Mouse (Mus musculus): Measurements from ENCODE around the gene Fam160a1. TPM values are rescaled to one million over a fixed set of nuclear protein-coding genes. Genes with fewer than 3 reads are reported as not detected.

Fam160a1 gene
- polyA plus RNA-seq, 1 experiment, result 0.90 TPM

DNA sequence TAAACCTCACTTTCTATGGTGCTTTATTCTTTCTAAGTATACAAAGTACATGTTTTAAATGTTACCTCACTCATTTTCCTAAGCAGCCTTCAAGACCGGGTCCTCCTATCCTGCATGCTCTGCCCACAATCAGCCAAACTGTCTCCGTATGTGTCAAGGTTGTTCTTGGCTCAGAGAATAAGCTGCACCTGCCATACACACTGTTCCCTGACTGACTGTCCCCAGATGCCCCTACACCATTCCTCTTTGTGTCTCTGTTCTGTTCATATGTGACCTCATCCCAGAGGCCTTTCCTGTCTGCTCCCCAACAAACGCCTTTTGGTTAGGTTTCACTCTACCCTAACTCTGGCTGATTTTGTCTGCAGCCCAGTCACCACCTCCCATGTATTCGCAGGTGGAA is 10.2 kb upstream of the Fam160a1 start:
- Histone ChIP-seq H3K27me3 (ENCODE audit: control insufficient read depth, insufficient read depth, low read length) (no peaks in the 10 kb centered on the region), H3K4me1 (ENCODE audit: control insufficient read depth, insufficient read depth, low read length) (no peaks in the 10 kb centered on the region), H3K27ac (ENCODE audit: control insufficient read depth, insufficient read depth, low read depth, low read length) (no peak overlapping the region), H3K36me3 (ENCODE audit: control insufficient read depth, insufficient read depth, low read length) (no peaks in the 10 kb centered on the region), H3K4me3 (ENCODE audit: control insufficient read depth, low read depth, low read length) (no peak overlapping the region)
- no peak for TF ChIP-seq POLR2A (IDR thresholded peaks at IDR 0.05; ENCODE audit: control insufficient read depth, low read depth, low read length)
- TF ChIP-seq CTCF (IDR thresholded peaks at IDR 0.05; ENCODE audit: control insufficient read depth, insufficient read depth, insufficient replicate concordance, low read depth, low read length), result no peak

- TF ChIP-seq CTCF (IDR thresholded peaks at IDR 0.05; ENCODE audit: control insufficient read depth, insufficient read depth, insufficient replicate concordance, low read depth, low read length), result no peak
- no peak for TF ChIP-seq POLR2A (IDR thresholded peaks at IDR 0.05; ENCODE audit: control insufficient read depth, low read depth, low read length)
- H3K4me3 ChIP-seq (ENCODE audit: control insufficient read depth, low read depth, low read length), result no peak overlapping the region
- H3K27ac ChIP-seq (ENCODE audit: control insufficient read depth, insufficient read depth, low read depth, low read length), result no peak overlapping the region
- no peaks in the 10 kb centered on the region for H3K4me1 ChIP-seq (ENCODE audit: control insufficient read depth, insufficient read depth, low read length)
- H3K27me3 ChIP-seq (ENCODE audit: control insufficient read depth, insufficient read depth, low read length), result no peaks in the 10 kb centered on the region
- no peaks in the 10 kb centered on the region for H3K36me3 ChIP-seq (ENCODE audit: control insufficient read depth, insufficient read depth, low read length)
These were observed 3.9 kb upstream of the Fam160a1 start for GRCm38 (mm10) chr3:85820839-85821548.

DNA sequence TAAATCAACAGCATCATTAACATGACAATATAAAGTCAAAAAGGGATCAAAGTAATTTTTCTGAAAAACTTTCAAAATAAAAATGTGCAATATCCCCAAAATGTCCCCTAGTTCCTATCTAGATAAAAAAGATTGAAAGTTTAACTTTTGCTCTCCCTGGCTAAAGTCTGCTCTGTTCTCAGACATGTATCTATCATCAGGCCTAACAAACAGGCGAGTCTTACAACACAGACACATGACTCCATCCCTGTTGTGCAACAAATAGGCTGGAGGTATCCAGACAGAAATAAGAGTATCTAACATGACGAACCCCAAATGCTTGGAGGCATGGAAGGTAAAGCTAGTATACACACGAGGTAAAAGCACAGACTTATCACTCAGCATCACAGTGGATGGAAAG is 2.2 kb upstream of the Fam160a1 start:
- no peak overlapping the region for H3K4me3 ChIP-seq (ENCODE audit: control insufficient read depth, low read depth, low read length)
- H3K27me3 ChIP-seq (ENCODE audit: control insufficient read depth, insufficient read depth, low read length), result no peaks in the 10 kb centered on the region
- no peak overlapping the region for H3K27ac ChIP-seq (ENCODE audit: control insufficient read depth, insufficient read depth, low read depth, low read length)
- no peak for TF ChIP-seq POLR2A (IDR thresholded peaks at IDR 0.05; ENCODE audit: control insufficient read depth, low read depth, low read length)
- no peak for TF ChIP-seq CTCF (IDR thresholded peaks at IDR 0.05; ENCODE audit: control insufficient read depth, insufficient read depth, insufficient replicate concordance, low read depth, low read length)
- no peaks in the 10 kb centered on the region for H3K4me1 ChIP-seq (ENCODE audit: control insufficient read depth, insufficient read depth, low read length)
- no peaks in the 10 kb centered on the region for H3K36me3 ChIP-seq (ENCODE audit: control insufficient read depth, insufficient read depth, low read length)

DNA sequence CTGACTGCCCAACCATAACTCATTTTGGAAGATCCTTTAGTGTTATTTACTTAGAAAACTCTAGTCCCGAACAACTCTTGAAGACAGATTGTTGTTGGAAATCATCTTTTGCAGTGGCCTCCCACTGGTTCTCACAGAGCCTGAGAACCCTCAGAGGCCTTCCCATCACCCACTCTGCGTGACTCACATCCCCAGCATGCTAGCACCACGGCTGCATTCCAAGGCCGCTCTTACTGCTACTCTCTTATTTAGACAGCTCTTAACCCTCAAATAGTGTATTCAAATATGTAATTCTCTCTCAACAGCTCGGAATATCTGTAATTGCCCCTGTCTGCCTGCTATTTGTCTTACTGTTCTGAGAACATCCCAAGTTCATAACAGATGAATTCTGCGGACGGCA is 2.9 kb downstream of the Fam160a1 start:
- no peaks in the 10 kb centered on the region for H3K27me3 ChIP-seq (ENCODE audit: control insufficient read depth, insufficient read depth, low read length)
- no peak overlapping the region for H3K27ac ChIP-seq (ENCODE audit: control insufficient read depth, insufficient read depth, low read depth, low read length)
- H3K36me3 ChIP-seq (ENCODE audit: control insufficient read depth, insufficient read depth, low read length), result no peaks in the 10 kb centered on the region
- no peak overlapping the region for H3K4me3 ChIP-seq (ENCODE audit: control insufficient read depth, low read depth, low read length)
- TF ChIP-seq POLR2A (IDR thresholded peaks at IDR 0.05; ENCODE audit: control insufficient read depth, low read depth, low read length), result no peak
- no peak for TF ChIP-seq CTCF (IDR thresholded peaks at IDR 0.05; ENCODE audit: control insufficient read depth, insufficient read depth, insufficient replicate concordance, low read depth, low read length)
- no peaks in the 10 kb centered on the region for H3K4me1 ChIP-seq (ENCODE audit: control insufficient read depth, insufficient read depth, low read length)

GRCm38 (mm10) chr3:85813101-85814014 is 3.7 kb downstream of the Fam160a1 start:
- Histone ChIP-seq H3K4me3 (ENCODE audit: control insufficient read depth, low read depth, low read length) (no peak overlapping the region), H3K4me1 (ENCODE audit: control insufficient read depth, insufficient read depth, low read length) (no peaks in the 10 kb centered on the region), H3K27me3 (ENCODE audit: control insufficient read depth, insufficient read depth, low read length) (no peaks in the 10 kb centered on the region), H3K36me3 (ENCODE audit: control insufficient read depth, insufficient read depth, low read length) (no peaks in the 10 kb centered on the region), H3K27ac (ENCODE audit: control insufficient read depth, insufficient read depth, low read depth, low read length) (no peak overlapping the region)
- TF ChIP-seq POLR2A (IDR thresholded peaks at IDR 0.05; ENCODE audit: control insufficient read depth, low read depth, low read length) (no peak), CTCF (IDR thresholded peaks at IDR 0.05; ENCODE audit: control insufficient read depth, insufficient read depth, insufficient replicate concordance, low read depth, low read length) (no peak)

DNA sequence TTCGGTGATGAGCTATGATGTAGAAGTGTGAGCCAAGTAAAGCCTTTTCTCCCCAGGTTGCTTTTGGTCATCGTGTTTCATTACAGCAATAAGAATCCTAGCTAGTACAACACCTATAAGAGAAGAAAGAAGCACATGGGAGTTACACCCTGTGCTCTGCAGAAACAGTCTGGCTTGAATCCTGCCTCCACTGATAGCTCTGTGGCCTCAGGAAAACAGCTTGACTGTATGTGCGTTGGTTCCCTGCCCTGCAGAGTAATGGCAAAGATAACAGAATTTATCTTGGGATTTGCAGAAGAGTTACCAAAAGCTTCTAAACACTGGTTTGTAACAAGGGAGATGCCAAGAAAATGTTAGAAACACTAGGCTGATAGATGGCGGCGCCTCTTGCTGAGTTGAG is 5.1 kb downstream of the Fam160a1 start:
- Histone ChIP-seq H3K27ac (ENCODE audit: control insufficient read depth, insufficient read depth, low read depth, low read length) (no peak overlapping the region), H3K4me3 (ENCODE audit: control insufficient read depth, low read depth, low read length) (no peak overlapping the region), H3K36me3 (ENCODE audit: control insufficient read depth, insufficient read depth, low read length) (no peaks in the 10 kb centered on the region), H3K4me1 (ENCODE audit: control insufficient read depth, insufficient read depth, low read length) (no peaks in the 10 kb centered on the region), H3K27me3 (ENCODE audit: control insufficient read depth, insufficient read depth, low read length) (no peaks in the 10 kb centered on the region)
- TF ChIP-seq POLR2A (IDR thresholded peaks at IDR 0.05; ENCODE audit: control insufficient read depth, low read depth, low read length) (no peak), CTCF (IDR thresholded peaks at IDR 0.05; ENCODE audit: control insufficient read depth, insufficient read depth, insufficient replicate concordance, low read depth, low read length) (no peak)

GRCm38 (mm10) chr3:85793166-85793565 is 23.9 kb downstream of the Fam160a1 start:
- Histone ChIP-seq H3K36me3 (ENCODE audit: control insufficient read depth, insufficient read depth, low read length) (no peaks in the 10 kb centered on the region), H3K27me3 (ENCODE audit: control insufficient read depth, insufficient read depth, low read length) (no peaks in the 10 kb centered on the region), H3K27ac (ENCODE audit: control insufficient read depth, insufficient read depth, low read depth, low read length) (no peak overlapping the region), H3K4me1 (ENCODE audit: control insufficient read depth, insufficient read depth, low read length) (no peaks in the 10 kb centered on the region), H3K4me3 (ENCODE audit: control insufficient read depth, low read depth, low read length) (no peak overlapping the region)
- TF ChIP-seq CTCF (IDR thresholded peaks at IDR 0.05; ENCODE audit: control insufficient read depth, insufficient read depth, insufficient replicate concordance, low read depth, low read length), result no peak
- TF ChIP-seq POLR2A (IDR thresholded peaks at IDR 0.05; ENCODE audit: control insufficient read depth, low read depth, low read length), result no peak
